Comparison of ENCODE assay signal across 8 mouse cellular contexts in genomic region chr11:82890342-82890762, GRCm38 (mm10). TPM values are rescaled to one million over a fixed set of nuclear protein-coding genes. Genes with fewer than 3 reads are reported as not detected.
DNase-seq lines count a peak whose midpoint lies in the region; ATAC-seq lines count a peak whose summit lies in the region.

TSS of gene Rad51d (minus strand) at chr11:82890614.

- ATAC-seq in inflammation-experienced regulatory T-cells, adult 6 months, result peak; percentile 88
- peak; percentile 94 for ATAC-seq in megakaryocyte-erythroid progenitor cell, adult 5-6 weeks (replicated peaks; ENCODE audit: low FRiP score, low TSS enrichment, poor library complexity, severe bottlenecking)

- DNase-seq in adipocyte (ENCODE audit: low spot score), result peak; percentile 97
- DNase-seq in embryo, embryonic 10 days (ENCODE audit: low spot score), result peak; percentile 94
- peak; percentile 94 for DNase-seq in gastrocnemius, postnatal 14 days
- peak; percentile 87 to 95 for DNase-seq in left cerebral cortex, postnatal 10 days (ENCODE audit: extremely low spot score in 1 of 2, low spot score in 2 of 2)
- DNase-seq in right cerebral cortex, postnatal 25 days, result peak; percentile 90
- DNase-seq in urinary bladder, postnatal 4 days (ENCODE audit: low spot score in 2 of 2), result peak; percentile 88 to 94

- intact Hi-C loops in gastrocnemius, postnatal 14 days (cut with DNase I; ENCODE audit: low total_unique reads), result loop anchor here (5.0 to 10.0 kb wide), 3 partner anchors 143 to 656 kb away; no protein-coding TSS in a partner anchor
- intact Hi-C loops in left cerebral cortex, postnatal 10 days (cut with DNase I), result loop anchor here (2.0 to 5.0 kb wide), 5 partner anchors 278 to 894 kb away; no protein-coding TSS in a partner anchor

RNA-seq across cellular contexts. Expression of gene Rad51d, which starts in this region (rescaled TPM):
- 1 to 10 TPM; 5.3 to 5.7 TPM for total RNA-seq in gastrocnemius, postnatal 14 days (2021)
- polyA plus RNA-seq in inflammation-experienced regulatory T-cells, adult 6 months (2017; shearing (Covaris generic)), result 10 to 100 TPM; 25.9 to 32.4 (median 30.9) TPM
- total RNA-seq in left cerebral cortex, postnatal 10 days (2021), result 10 to 100 TPM; 11.1 to 11.3 TPM
- 14.3 and 20.0 TPM in 2 replicates for total RNA-seq in megakaryocyte-erythroid progenitor cell, adult 5-6 weeks (2014; fragmentation: Nextera tagmentation)
- 16.3 and 18.9 TPM in 2 replicates for total RNA-seq in megakaryocyte-erythroid progenitor cell, adult 5-6 weeks (2017)

Comparison
In these comparisons a context has a peak if more than half of its experiments do, and no peak if none do; other contexts are left out.
1. Peak in every context shown above with its lines: DNase-seq and ATAC-seq.